Comparison of ENCODE assay signal across 8 mouse cellular contexts in the genomic region with DNA sequence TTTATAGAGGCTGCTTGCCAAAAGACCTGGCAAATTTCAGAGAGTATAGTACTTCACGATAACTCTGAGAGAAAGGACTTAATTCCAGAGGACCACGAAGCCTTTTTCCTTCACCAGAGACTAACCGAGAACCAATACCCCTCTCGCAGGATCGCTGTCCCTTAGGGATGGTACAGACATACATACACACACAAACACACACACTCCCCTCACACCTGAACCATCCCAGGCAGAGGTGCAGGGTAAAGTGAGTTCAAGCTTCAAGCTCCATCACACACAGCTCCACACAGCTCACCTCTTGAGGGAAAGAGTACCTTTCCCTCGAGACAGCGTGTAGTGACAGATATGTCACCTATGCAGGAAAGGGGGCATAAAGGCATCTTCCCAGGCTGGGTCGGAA. TPM values are rescaled to one million over a fixed set of nuclear protein-coding genes. Genes with fewer than 3 reads are reported as not detected.
DNase-seq lines count a peak whose midpoint lies in the region; ATAC-seq and TF ChIP-seq lines count a peak whose summit lies in the region.

No protein-coding gene starts in this region.

- 0 out of 2 replicates have a peak, but pooled peaks cover 3% of the 10 kb centered on the region for H3K4me1 ChIP-seq in heart, embryonic 10.5 days
- H3K4me1 ChIP-seq in E14TG2a.4 (replicated peaks; ENCODE audit: low read depth, low read length): peaks cover 51% of the 10 kb centered on the region
- H3K4me1 ChIP-seq in forebrain, postnatal 0 days (ENCODE audit: insufficient read depth): peaks cover 12% of the 10 kb centered on the region; the same call in 1 of the 2 replicates
- H3K4me1 ChIP-seq in liver, postnatal 0 days (ENCODE audit: insufficient read depth): peaks cover 14% of the 10 kb centered on the region

- H3K9me3 ChIP-seq in heart, embryonic 10.5 days: no peaks in the 10 kb centered on the region
- H3K9me3 ChIP-seq in E14TG2a.4 (ENCODE audit: low read length): no peaks in the 10 kb centered on the region
- no peaks in the 10 kb centered on the region for H3K9me3 ChIP-seq in forebrain, postnatal 0 days (ENCODE audit: low read length)
- H3K9me3 ChIP-seq in liver, postnatal 0 days (ENCODE audit: low read length): no peaks in the 10 kb centered on the region

- peak; percentile 83 for DNase-seq in heart, embryonic 10.5 days (ENCODE audit: low spot score)
- no peak for DNase-seq in heart, postnatal 4 days
- no peak for DNase-seq in forebrain, postnatal 0 days
- DNase-seq in liver, postnatal 0 days: no peak
- no peak for DNase-seq in frontal cortex, adult 2 months (ENCODE audit: extremely low spot score in 1 of 2, low spot score in 1 of 2)
- no peak for DNase-seq in cerebellum, adult 11-12 months
- no peak for DNase-seq in left cerebral cortex, adult 18-20 months (ENCODE audit: low spot score in 2 of 2)

- peak overlapping the region; percentile 77 for H3K9ac ChIP-seq in forebrain, postnatal 0 days
- peak overlapping the region; percentile 87 for H3K9ac ChIP-seq in liver, postnatal 0 days (replicated peaks)

- no peak for ATAC-seq in forebrain, postnatal 0 days
- ATAC-seq in liver, postnatal 0 days: no peak

- peak overlapping the region; percentile 74 for H3K4me2 ChIP-seq in forebrain, postnatal 0 days (ENCODE audit: low read depth)
- H3K4me2 ChIP-seq in liver, postnatal 0 days (ENCODE audit: low read depth, low read length): peak overlapping the region; percentile 98

- WGBS in heart, embryonic 10.5 days: 3% methylated on average over 8 of the region's 8 CpGs
- 2% methylated on average over 8 of the region's 8 CpGs for WGBS in forebrain, postnatal 0 days
- 3% methylated on average over 8 of the region's 8 CpGs for WGBS in liver, postnatal 0 days (ENCODE audit: insufficient replicate concordance)

- peak overlapping the region; percentile 75 for H3K4me3 ChIP-seq in heart, embryonic 10.5 days
- H3K4me3 ChIP-seq in E14TG2a.4 (replicated peaks; ENCODE audit: low read length): peak overlapping the region; percentile 95
- H3K4me3 ChIP-seq in forebrain, postnatal 0 days (ENCODE audit: low read depth, low read length): peak overlapping the region; percentile 84
- H3K4me3 ChIP-seq in liver, postnatal 0 days (ENCODE audit: low read depth, low read length): peak overlapping the region; percentile 86

- no peaks in the 10 kb centered on the region for H3K36me3 ChIP-seq in heart, embryonic 10.5 days
- H3K36me3 ChIP-seq in E14TG2a.4 (ENCODE audit: insufficient read depth, low read length): 0 out of 2 replicates have a peak, but pooled peaks cover 5% of the 10 kb centered on the region
- no peaks in the 10 kb centered on the region for H3K36me3 ChIP-seq in forebrain, postnatal 0 days (ENCODE audit: insufficient read depth)
- H3K36me3 ChIP-seq in liver, postnatal 0 days (replicated peaks; ENCODE audit: insufficient read depth, low read length): no peaks in the 10 kb centered on the region

- TF ChIP-seq EP300 in liver, postnatal 0 days (IDR thresholded peaks at IDR 0.05; ENCODE audit: low read depth): no peak

- peak overlapping the region; percentile 90 for H3K27ac ChIP-seq in heart, embryonic 10.5 days
- peak overlapping the region; percentile 88 for H3K27ac ChIP-seq in forebrain, postnatal 0 days (ENCODE audit: low read depth, low read length)
- peak overlapping the region; percentile 99 for H3K27ac ChIP-seq in liver, postnatal 0 days (ENCODE audit: low read depth)

- TF ChIP-seq CTCF in E14TG2a.4 (conservative IDR thresholded peaks at IDR 0.05; ENCODE audit: low read length): no peak
- no peak for TF ChIP-seq CTCF in forebrain, postnatal 0 days (IDR thresholded peaks at IDR 0.05; ENCODE audit: low read depth)
- TF ChIP-seq CTCF in liver, postnatal 0 days (IDR thresholded peaks at IDR 0.05; ENCODE audit: low read depth): no peak

- H3K27me3 ChIP-seq in heart, embryonic 10.5 days (ENCODE audit: insufficient read depth, poor library complexity, severe bottlenecking): no peaks in the 10 kb centered on the region
- peaks cover 5% of the 10 kb centered on the region; the same call in 1 of the 2 replicates for H3K27me3 ChIP-seq in E14TG2a.4 (ENCODE audit: insufficient read depth, low read length)
- H3K27me3 ChIP-seq in forebrain, postnatal 0 days (ENCODE audit: insufficient read depth, low read length): no peaks in the 10 kb centered on the region
- H3K27me3 ChIP-seq in liver, postnatal 0 days (ENCODE audit: insufficient read depth, low read length): no peaks in the 10 kb centered on the region

RNA-seq across cellular contexts. Expression of a gene that starts 2.6 kb away (rescaled TPM):
- 4.9 and 5.5 TPM in 2 replicates for polyA plus RNA-seq in heart, embryonic 10.5 days (2016; fragmentation: Nextera tagmentation; extraction: Ambion mirVana)
- 10 to 100 TPM; 11.1 to 11.6 TPM for total RNA-seq in heart, postnatal 4 days (2021)
- total RNA-seq in forebrain, postnatal 0 days (2014; rRNA removed): 28.8 and 29.5 TPM in 2 replicates
- polyA plus RNA-seq in forebrain, postnatal 0 days (2015; fragmentation: Nextera tagmentation; extraction: Ambion mirVana): 6.3 and 8.7 TPM in 2 replicates
- polyA plus RNA-seq in liver, postnatal 0 days (2015; fragmentation: Nextera tagmentation; extraction: Ambion mirVana): 1.3 and 1.6 TPM in 2 replicates
- polyA plus RNA-seq in frontal cortex, adult 2 months (2012; rRNA removed): 11.3 and 13.8 TPM in 2 replicates
- total RNA-seq in left cerebral cortex, adult 18-20 months (2021): 10 to 100 TPM; 22.8 to 27.7 TPM

RNA-seq across cellular contexts. Expression of a gene that starts 54.7 kb away (rescaled TPM):
- polyA plus RNA-seq in heart, embryonic 10.5 days (2016; fragmentation: Nextera tagmentation; extraction: Ambion mirVana): 0.49 and 1.8 TPM in 2 replicates
- 10 to 100 TPM; 14.2 to 17.0 TPM for total RNA-seq in heart, postnatal 4 days (2021)
- total RNA-seq in forebrain, postnatal 0 days (2014; rRNA removed): 3.9 and 4.5 TPM in 2 replicates
- polyA plus RNA-seq in forebrain, postnatal 0 days (2015; fragmentation: Nextera tagmentation; extraction: Ambion mirVana): 2.6 and 3.0 TPM in 2 replicates
- 1.8 and 1.9 TPM in 2 replicates for polyA plus RNA-seq in liver, postnatal 0 days (2015; fragmentation: Nextera tagmentation; extraction: Ambion mirVana)
- 7.0 and 9.4 TPM in 2 replicates for polyA plus RNA-seq in frontal cortex, adult 2 months (2012; rRNA removed)
- 10 to 100 TPM in 1 of 2 experiments, 1 to 10 TPM in 1; 9.0 to 13.0 TPM for total RNA-seq in left cerebral cortex, adult 18-20 months (2021)
